Comparison of ENCODE assay signal across 1 mouse cellular context in the genomic region with DNA sequence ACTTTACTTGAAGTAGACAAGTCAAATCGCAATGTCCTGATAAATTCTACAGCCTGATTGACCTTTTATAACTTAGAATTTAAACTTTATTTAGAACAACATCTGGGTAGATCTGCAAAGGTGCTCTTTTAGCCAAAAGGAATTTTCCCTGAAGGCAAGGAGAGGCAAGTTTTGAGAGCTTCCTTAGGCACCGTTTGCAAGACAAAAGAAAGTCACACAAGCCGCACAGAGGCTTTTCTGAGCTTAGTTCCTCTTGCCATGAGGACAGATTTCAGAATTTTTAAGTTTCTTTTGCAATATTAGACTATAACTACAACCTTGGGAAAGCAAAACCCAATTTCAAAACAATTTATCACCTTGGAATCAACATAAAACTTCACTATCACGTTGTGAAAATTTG. TPM values are rescaled to one million over a fixed set of nuclear protein-coding genes. Genes with fewer than 3 reads are reported as not detected.
"Had no signal": no experiment of that assay in that cellular context is flagged by ENCODE, and none has a peak within 500 bp of the region (broad histone marks: within the 10 kb centered on the region; RNA-seq: fewer than 3 reads in every experiment).

No protein-coding gene starts in this region.

RNA-seq across cellular contexts. Expression of gene Abat, which starts 47.9 kb away (rescaled TPM):
- total RNA-seq: granulocyte monocyte progenitor cell, adult 5-6 weeks had no signal
